Mouse (Mus musculus) liver, embryonic 11.5 days (tissue): ENCODE measurements around the gene Slc7a4. TPM values are rescaled to one million over a fixed set of nuclear protein-coding genes. Genes with fewer than 3 reads are reported as not detected.

ENCODE experiments used
- ATAC-seq: fragments of 200-750 bp; cut with Nextera tagmentation; replicated peaks from 2 replicates; pipeline ENCODE4 v1.8.0; 2017; ENCODE audit warnings: moderate number of reproducible peaks, mild to moderate bottlenecking, moderate TSS enrichment, moderate library complexity; ENCODE audit not compliant: low FRiP score
- DNase-seq: peaks from one replicate; pipeline ENCODE4 v3.0.0-alpha.2; 2017; ENCODE audit warnings: low spot score
- H3K27ac ChIP-seq: fragments of 300-500 bp; sonication (generic); 2 replicates; pipeline ENCODE4 v1.5.1; 2014; ENCODE audit warnings: mild to moderate bottlenecking, low read depth, low read length, control low read depth
- H3K27me3 ChIP-seq: fragments of 300-500 bp; sonication (generic); replicated peaks from 2 replicates; pipeline ENCODE4 v1.6.1; 2014; ENCODE audit warnings: low read length, mixed read lengths; ENCODE audit not compliant: control insufficient read depth, insufficient read depth
- H3K36me3 ChIP-seq: fragments of 300-500 bp; sonication (generic); 2 replicates; pipeline ENCODE4 v1.6.1; 2014; ENCODE audit warnings: mild to moderate bottlenecking, low read length, moderate library complexity, mixed read lengths; ENCODE audit not compliant: control insufficient read depth, insufficient read depth
- H3K4me1 ChIP-seq: fragments of 300-500 bp; sonication (generic); replicated peaks from 2 replicates; pipeline ENCODE4 v1.6.1; 2014; ENCODE audit warnings: low read length, mixed read lengths; ENCODE audit not compliant: control insufficient read depth, insufficient read depth
- H3K4me2 ChIP-seq: fragments of 300-500 bp; sonication (generic); 2 replicates; pipeline ENCODE4 v1.6.1; 2014; ENCODE audit warnings: mild to moderate bottlenecking, control low read depth, moderate library complexity
- H3K4me3 ChIP-seq: fragments of 300-500 bp; sonication (generic); 2 replicates; pipeline ENCODE4 v1.5.1; 2014; ENCODE audit warnings: low read depth, low read length, control low read depth
- H3K9ac ChIP-seq: fragments of 300-500 bp; sonication (generic); 2 replicates; pipeline ENCODE4 v1.6.1; 2014; ENCODE audit warnings: low read depth, low read length, control low read depth
- H3K9me3 ChIP-seq: fragments of 300-500 bp; sonication (generic); 2 replicates; pipeline ENCODE4 v1.6.1; 2016; ENCODE audit warnings: low read length, inconsistent platforms, mixed read lengths; ENCODE audit not compliant: control insufficient read depth
- WGBS: fragments of 180-500 bp; shearing (Covaris S2); extraction: QIAGEN DNeasy Blood & Tissue Kit; methylation state at CpG from one replicate; pipeline ENCODE4 v1.1.7; 2014; 5-methylcytosine and 5-hydroxymethylcytosine counted together
- polyA plus RNA-seq: library from polyadenylated mRNA; unstranded; fragments of >200 nt; fragmentation: Nextera tagmentation; extraction: Ambion mirVana; gene quantifications from 2 replicates; pipeline ENCODE4 v1.2.1, GENCODE M21; 2014

Gene Slc7a4
- polyA plus RNA-seq, result 2.0 and 2.1 TPM in 2 replicates

DNA sequence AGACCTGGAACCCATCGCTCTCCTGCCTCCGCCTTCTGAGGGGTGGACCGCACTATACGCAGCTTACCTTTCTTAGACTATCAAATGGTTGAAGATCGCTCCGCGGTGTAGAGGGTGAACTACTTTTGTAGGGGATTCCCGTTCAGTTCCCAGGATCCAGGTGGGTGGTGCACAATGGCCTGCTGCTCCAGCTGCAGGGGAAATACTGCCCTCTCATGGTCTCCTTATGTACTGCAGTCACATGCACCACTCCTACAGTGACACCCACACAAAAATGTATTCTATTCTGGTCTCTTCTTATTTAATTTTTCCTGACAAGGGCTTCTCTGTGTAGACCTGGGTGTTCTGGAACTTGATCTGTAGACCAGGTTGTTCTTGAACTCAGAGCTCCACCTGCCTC is at the start of gene Slc7a4:
TSS of gene Slc7a4 (minus strand) at position 151 of the 400 bp plus-strand sequence.
- WGBS, result 21% methylated on average over 8 of the region's 8 CpGs
- Histone ChIP-seq H3K27me3 (peaks cover 4% of the 10 kb centered on the region; the same call in 1 of the 2 replicates), H3K9ac (no peak within 1 kb of the TSS), H3K27ac (no peak within 1 kb of the TSS), H3K36me3 (no peaks in the 10 kb centered on the region), H3K4me3 (no peak within 1 kb of the TSS), H3K4me1 (no peaks in the 10 kb centered on the region), H3K4me2 (no peak within 1 kb of the TSS), H3K9me3 (no peaks in the 10 kb centered on the region)
- DNase-seq (no peak), ATAC-seq (no peak)

DNA sequence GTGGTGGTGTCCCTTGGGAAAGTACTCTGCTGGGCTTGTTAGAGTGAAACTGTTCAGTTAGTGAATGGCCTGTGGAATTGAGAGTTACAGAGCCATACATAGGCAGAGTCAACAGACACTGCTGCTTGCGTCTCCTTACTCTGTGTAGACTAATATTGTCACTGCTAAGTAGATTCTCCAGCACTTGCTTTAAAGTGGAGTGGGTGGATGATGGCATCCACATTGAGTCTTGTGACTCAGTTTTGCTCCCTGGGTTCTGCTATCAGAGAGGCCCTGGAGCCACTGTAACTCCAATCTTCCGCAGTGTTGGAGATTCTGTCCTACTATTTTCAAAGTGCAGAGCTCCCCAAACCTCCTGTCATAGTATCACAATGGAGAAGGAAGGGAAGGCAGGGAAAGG is 49.6 kb upstream of the Slc7a4 start:
- no peak for ATAC-seq
- Histone ChIP-seq H3K27ac (no peak overlapping the region), H3K4me3 (no peak overlapping the region), H3K9me3 (no peaks in the 10 kb centered on the region), H3K4me1 (peaks cover 18% of the 10 kb centered on the region), H3K36me3 (peaks cover 48% of the 10 kb centered on the region), H3K9ac (no peak overlapping the region), H3K27me3 (no peaks in the 10 kb centered on the region), H3K4me2 (no peak overlapping the region)
- 89% methylated on average over 2 of the region's 2 CpGs for WGBS
- no peak for DNase-seq

DNA sequence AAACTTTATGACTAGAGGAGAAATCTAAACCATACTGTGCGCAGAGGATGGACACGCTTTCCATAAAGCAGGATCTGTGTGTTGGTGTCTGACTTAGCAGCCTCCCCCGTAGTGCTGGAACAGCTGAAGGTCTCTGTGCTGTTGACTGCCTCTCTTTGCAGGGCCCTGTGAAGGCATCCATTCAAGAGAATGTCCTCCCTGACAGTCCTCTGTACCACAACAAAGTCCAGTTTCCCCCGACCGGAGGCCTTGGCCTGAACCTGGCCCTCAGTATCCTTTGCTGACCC is 43.2 kb upstream of the Slc7a4 start:
- H3K36me3 ChIP-seq, result peaks cover 43% of the 10 kb centered on the region
- DNase-seq, result no peak
- no peak overlapping the region for H3K9ac ChIP-seq
- no peaks in the 10 kb centered on the region for H3K9me3 ChIP-seq
- H3K4me2 ChIP-seq, result no peak overlapping the region
- ATAC-seq, result no peak
- no peak overlapping the region for H3K4me3 ChIP-seq
- H3K27me3 ChIP-seq, result no peaks in the 10 kb centered on the region
- WGBS, result 93% methylated on average over 5 of the region's 5 CpGs
- H3K27ac ChIP-seq, result no peak overlapping the region
- H3K4me1 ChIP-seq, result no peaks in the 10 kb centered on the region

DNA sequence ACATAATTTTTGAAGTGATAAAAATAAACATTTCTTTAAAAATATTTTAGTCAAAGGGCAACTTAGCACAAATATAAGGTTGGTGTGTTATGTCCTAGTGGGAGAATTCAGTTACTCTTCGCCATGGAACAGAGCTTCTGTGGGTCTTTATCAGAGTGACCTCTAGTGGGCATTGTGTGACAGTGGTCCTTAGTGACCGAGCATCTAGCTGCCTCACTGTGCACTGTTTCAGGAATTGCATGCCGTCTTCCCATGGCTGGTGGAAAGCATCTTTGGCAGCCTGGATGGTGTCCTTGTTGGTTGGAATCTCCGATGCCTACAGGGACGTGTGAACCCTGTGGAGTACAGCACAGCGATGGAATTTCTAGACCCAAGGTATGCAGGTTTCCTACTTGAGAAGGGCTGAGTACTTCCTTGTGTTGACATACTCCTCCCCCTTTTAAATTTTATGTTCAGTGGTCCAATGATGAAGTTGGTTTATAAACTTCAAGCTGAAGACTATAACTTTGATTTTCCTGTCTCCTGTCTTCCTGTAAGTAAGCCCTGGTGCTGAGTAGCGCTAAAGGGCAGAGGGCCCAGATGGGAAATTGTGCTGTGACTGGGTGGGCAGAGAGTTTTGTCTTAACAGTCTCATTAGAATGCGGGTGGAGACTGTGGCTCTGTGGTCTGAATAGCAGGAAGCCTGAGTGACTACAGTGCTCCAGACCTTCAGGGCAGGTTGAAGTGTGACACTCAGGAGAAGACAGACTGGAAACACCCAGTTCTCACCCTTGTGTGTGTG is 42.7 kb upstream of the Slc7a4 start:
- H3K9ac ChIP-seq, result no peak overlapping the region
- peaks cover 40% of the 10 kb centered on the region for H3K36me3 ChIP-seq
- no peak overlapping the region for H3K4me3 ChIP-seq

DNA sequence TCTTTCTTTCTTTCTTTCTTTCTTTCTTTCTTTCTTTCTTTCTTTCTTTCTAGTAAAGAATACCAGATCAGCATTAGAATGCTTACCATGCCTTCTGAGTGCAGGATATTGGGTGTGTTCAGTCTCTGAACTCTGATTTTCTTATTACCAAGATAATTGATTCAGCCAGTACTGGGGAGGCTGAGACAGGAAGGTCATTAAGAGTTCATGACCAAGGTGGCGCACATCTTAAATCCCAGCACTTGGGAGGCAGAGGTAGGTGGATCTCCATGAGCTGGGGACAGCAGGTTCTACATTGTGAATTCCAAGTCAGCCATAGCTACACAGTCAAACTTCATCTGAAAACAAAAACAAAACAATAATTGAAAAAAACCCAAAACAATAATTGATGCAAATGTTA is 38.9 kb upstream of the Slc7a4 start:
- Histone ChIP-seq H3K27me3 (no peaks in the 10 kb centered on the region), H3K9me3 (no peaks in the 10 kb centered on the region), H3K9ac (no peak overlapping the region), H3K27ac (no peak overlapping the region), H3K36me3 (peaks cover 17% of the 10 kb centered on the region), H3K4me2 (no peak overlapping the region), H3K4me3 (no peak overlapping the region), H3K4me1 (peaks cover 7% of the 10 kb centered on the region)
- no peak for DNase-seq
- ATAC-seq, result no peak
- 93% methylated on average over 1 of the region's 1 CpGs for whole genome bisulfite sequencing

More for the DNA sequence above, 42.7 kb upstream of the Slc7a4 start:
- WGBS, result 73% methylated on average over 8 of the region's 8 CpGs
- no peaks in the 10 kb centered on the region for H3K27me3 ChIP-seq
- H3K4me2 ChIP-seq, result no peak overlapping the region
- ATAC-seq (no peak), DNase-seq (no peak)
- no peaks in the 10 kb centered on the region for H3K9me3 ChIP-seq
- no peak overlapping the region for H3K27ac ChIP-seq
- peaks cover under 1% of the 10 kb centered on the region; the same call in 1 of the 2 replicates for H3K4me1 ChIP-seq

DNA sequence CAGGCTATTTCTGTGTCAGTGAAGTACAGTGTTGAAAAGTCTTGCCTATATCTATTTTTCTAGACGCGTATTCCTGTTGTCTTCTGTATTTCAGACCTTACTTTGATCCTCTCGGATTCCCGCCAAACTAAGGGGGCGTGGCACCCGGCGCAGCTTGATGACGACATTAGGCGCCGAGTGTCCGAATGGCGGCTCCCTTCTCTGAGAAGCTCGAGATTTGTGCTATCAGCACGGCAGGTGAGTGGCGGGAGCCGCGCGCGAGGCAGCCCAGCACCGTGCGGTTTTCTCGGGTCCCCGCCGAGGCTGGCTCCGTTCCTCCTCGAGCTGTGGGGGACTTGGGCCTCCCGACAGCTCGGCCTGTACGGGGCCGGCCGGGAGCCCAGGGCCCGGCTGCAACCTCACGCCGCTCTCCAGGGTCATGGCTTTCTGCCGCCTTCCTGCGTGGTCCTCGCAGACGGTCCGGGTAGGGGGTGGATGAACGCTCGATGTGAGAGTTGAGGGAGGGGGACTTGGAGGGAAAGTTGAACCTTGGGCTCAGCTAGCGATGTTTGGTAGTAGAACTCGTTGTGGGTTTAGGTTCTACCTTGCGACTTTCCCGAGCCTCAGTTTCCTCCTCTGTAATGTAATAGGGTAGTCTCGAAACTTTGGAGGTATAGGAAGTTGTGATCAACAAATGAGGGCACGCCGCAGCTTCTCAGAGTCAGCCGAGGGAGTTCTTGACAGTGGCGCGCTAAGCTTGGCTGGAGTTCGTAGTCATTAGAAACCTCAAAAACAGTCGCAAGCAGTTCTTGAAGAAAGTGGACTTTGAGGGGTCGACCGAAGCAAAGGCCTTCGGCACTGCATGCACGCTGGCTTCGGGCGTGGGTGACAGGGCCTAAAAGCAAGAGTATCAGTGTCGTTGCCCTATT is 36.4 kb upstream of the Slc7a4 start, which contains the start of gene Smpd4:
TSS of gene Smpd4 (plus strand) at position 157 of the 908 bp plus-strand sequence.
- peak within 1 kb of the TSS; percentile 94 for H3K4me3 ChIP-seq
- peaks cover 3% of the 10 kb centered on the region; the same call in 1 of the 2 replicates for H3K36me3 ChIP-seq
- 2% methylated on average over 60 of the region's 60 CpGs for whole genome bisulfite sequencing
- H3K4me1 ChIP-seq, result peaks cover 7% of the 10 kb centered on the region
- peak within 1 kb of the TSS; percentile 96 for H3K9ac ChIP-seq
- peak within 1 kb of the TSS; percentile 73 for H3K4me2 ChIP-seq
- peak within 1 kb of the TSS; percentile 69 for H3K27ac ChIP-seq
- H3K9me3 ChIP-seq, result no peaks in the 10 kb centered on the region
- DNase-seq (peak; percentile 96), ATAC-seq (peak; percentile 80)
- H3K27me3 ChIP-seq, result no peaks in the 10 kb centered on the region

DNA sequence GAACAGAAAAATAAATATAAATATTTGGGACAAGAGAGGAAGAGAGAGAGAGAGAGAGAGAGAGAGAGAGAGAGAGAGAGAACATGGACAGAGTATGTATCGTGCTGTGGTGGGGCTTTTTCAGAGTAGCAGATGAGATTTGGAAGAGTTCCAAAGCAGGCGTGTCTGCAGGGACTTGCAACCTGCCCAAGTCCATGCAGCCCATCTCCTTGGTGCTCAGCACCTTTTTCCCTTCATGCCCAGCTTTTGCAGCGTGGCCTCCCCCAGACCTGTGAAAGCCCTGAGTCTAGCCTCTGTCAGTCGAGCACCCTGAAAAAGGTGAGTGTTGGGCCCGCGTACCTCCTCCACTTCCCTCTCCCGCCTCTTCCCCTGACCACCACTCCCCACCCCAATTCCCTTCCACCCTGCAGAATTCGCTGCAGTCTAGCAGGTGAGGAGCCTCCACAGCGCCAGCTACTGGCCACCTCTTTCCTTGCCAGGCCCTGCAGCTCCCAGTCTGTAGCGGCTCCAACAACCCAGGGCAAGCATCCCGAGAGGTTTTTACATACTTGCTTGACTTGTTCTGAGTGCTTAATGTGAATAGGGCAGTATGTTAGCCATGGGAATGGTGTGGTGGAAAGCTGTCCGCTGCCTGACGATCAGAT is 35.0 kb upstream of the Slc7a4 start:
- DNase-seq (peak; percentile 72), ATAC-seq (peak; percentile 74; the same call in 1 of the 2 replicates)
- H3K4me3 ChIP-seq, result no peak overlapping the region
- no peaks in the 10 kb centered on the region for H3K9me3 ChIP-seq
- no peak overlapping the region for H3K9ac ChIP-seq
- WGBS, result 17% methylated on average over 13 of the region's 13 CpGs
- peak overlapping the region; percentile 39; the same call in 1 of the 2 replicates for H3K4me2 ChIP-seq
- no peak overlapping the region for H3K27ac ChIP-seq
- no peaks in the 10 kb centered on the region for H3K27me3 ChIP-seq
- peaks cover 7% of the 10 kb centered on the region for H3K4me1 ChIP-seq
- no peaks in the 10 kb centered on the region for H3K36me3 ChIP-seq

DNA sequence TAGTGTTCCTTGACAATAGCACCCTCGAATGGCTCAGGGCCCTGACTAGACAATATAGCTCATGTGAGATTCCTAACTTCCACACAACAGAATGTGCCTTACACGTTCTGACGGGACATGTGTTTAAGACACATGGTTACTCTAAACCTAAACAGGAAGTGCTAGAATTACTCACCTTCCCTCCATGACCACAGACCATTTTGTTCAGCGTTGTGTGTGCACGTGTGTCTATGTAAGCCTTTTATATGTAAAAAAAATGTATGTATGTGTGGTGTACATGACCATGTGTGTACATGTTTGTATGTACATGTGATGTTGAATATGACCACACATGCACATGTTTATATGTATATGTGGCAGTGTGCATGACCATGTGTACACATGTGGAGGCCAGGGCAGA is 33.2 kb upstream of the Slc7a4 start:
- ATAC-seq, result no peak
- Histone ChIP-seq H3K4me2 (no peak overlapping the region), H3K4me1 (peaks cover 7% of the 10 kb centered on the region), H3K36me3 (no peaks in the 10 kb centered on the region), H3K27ac (no peak overlapping the region), H3K4me3 (no peak overlapping the region), H3K27me3 (no peaks in the 10 kb centered on the region), H3K9me3 (no peaks in the 10 kb centered on the region), H3K9ac (no peak overlapping the region)
- DNase-seq, result no peak
- WGBS, result 68% methylated on average over 5 of the region's 5 CpGs
